Mouse (Mus musculus) inflammation-experienced regulatory T-cells, adult 16 weeks (primary cell): Measurements from ENCODE around the gene Il18. TPM values are rescaled to one million over a fixed set of nuclear protein-coding genes. Genes with fewer than 3 reads are reported as not detected.

Source experiments
- polyA plus RNA-seq: library from polyadenylated mRNA; unstranded; fragments of 100-300 nt; shearing (Covaris generic); gene quantifications from one replicate; pipeline ENCODE4 v1.2.1, GENCODE M21; 2017

The Il18 gene
- 7.0 TPM for polyA plus RNA-seq

GRCm38 (mm10) chr9:50554241-50555093 is at the start of gene Il18:
Il18 (plus strand) TSS chr9:50554827.

GRCm38 (mm10) chr9:50528293-50528892 is 26.2 kb upstream of the Il18 start, which contains the start of gene Pts:
Pts (minus strand) TSS chr9:50528724.

GRCm38 (mm10) chr9:50555094-50555446 is 443 bp downstream of the Il18 start, which contains the start of gene Bco2:
Bco2 (minus strand) TSS chr9:50555181.

GRCm38 (mm10) chr9:50561145-50561917 is 6.7 kb downstream of the Il18 start, which contains the start of gene Tex12:
Tex12 (minus strand) TSS chr9:50561325.

GRCm38 (mm10) chr9:50603189-50603997 is 48.8 kb downstream of the Il18 start, which contains the start of the genes Sdhd and Timm8b:
Sdhd (minus strand) TSS chr9:50603812.
Timm8b (plus strand) TSS chr9:50603910.

GRCm38 (mm10) chr9:50616766-50617603 is 62.4 kb downstream of the Il18 start, which contains the start of the genes Pih1d2 and Nkapd1:
Pih1d2 (plus strand) TSS chr9:50617321.
Nkapd1 (minus strand) TSS chr9:50617464.

Other genes with a start within 250 kb of the Il18 start
- gene Rpl10-ps3, start 209.9 kb upstream of the Il18 start, polyA plus RNA-seq: 503 TPM
- gene Plet1, start 60.3 kb upstream of the Il18 start, polyA plus RNA-seq: not detected
- gene Pts, start 26.1 kb upstream of the Il18 start, polyA plus RNA-seq: 154 TPM
- gene Bco2, start 354 bp downstream of the Il18 start, polyA plus RNA-seq: 1.7 TPM
- not detected for gene Tex12, start 6.5 kb downstream of the Il18 start, polyA plus RNA-seq
- gene Sdhd, start 49.0 kb downstream of the Il18 start, polyA plus RNA-seq: 183 TPM
- 95.1 TPM for gene Timm8b, start 49.1 kb downstream of the Il18 start, polyA plus RNA-seq
- gene Pih1d2, start 62.5 kb downstream of the Il18 start, polyA plus RNA-seq: 0.40 TPM
- gene Nkapd1, start 62.6 kb downstream of the Il18 start, polyA plus RNA-seq: 19.4 TPM
- gene Dlat, start 105.0 kb downstream of the Il18 start, polyA plus RNA-seq: 48.1 TPM
- gene Dixdc1, start 184.7 kb downstream of the Il18 start, polyA plus RNA-seq: 0.33 TPM
- gene 2310030G06Rik, start 191.7 kb downstream of the Il18 start, polyA plus RNA-seq: not detected
- not detected for gene Cryab, start 196.5 kb downstream of the Il18 start, polyA plus RNA-seq
- gene Hspb2, start 197.5 kb downstream of the Il18 start, polyA plus RNA-seq: not detected
- gene Fdxacb1, start 213.4 kb downstream of the Il18 start, polyA plus RNA-seq: 9.5 TPM
- gene Alg9, start 220.2 kb downstream of the Il18 start, polyA plus RNA-seq: 10.9 TPM
- gene 1110032A03Rik, start 220.7 kb downstream of the Il18 start, polyA plus RNA-seq: 20.7 TPM